Mouse (Mus musculus) midbrain, embryonic 11.5 days (tissue): ENCODE data around the gene Sema5b. TPM values are rescaled to one million over a fixed set of nuclear protein-coding genes. Genes with fewer than 3 reads are reported as not detected.

Source experiments
- ATAC-seq: fragments of 200-750 bp; cut with Nextera tagmentation; 2 replicates; pipeline ENCODE4 v1.8.0; 2017; ENCODE audit warnings: moderate TSS enrichment, moderate library complexity; ENCODE audit not compliant: low FRiP score
- DNase-seq: peaks from one replicate; pipeline ENCODE4 v3.0.0; 2015; ENCODE audit warnings: low spot score; ENCODE audit errors: missing footprints
- H3K27ac ChIP-seq: fragments of 300-500 bp; sonication (generic); 2 replicates; pipeline ENCODE4 v1.5.1; 2014; ENCODE audit warnings: low read depth, low read length
- H3K27me3 ChIP-seq: fragments of 300-500 bp; sonication (generic); 2 replicates; pipeline ENCODE4 v1.6.1; 2014; ENCODE audit warnings: mild to moderate bottlenecking, low read length, moderate library complexity, mixed read lengths; ENCODE audit not compliant: control insufficient read depth, insufficient read depth
- H3K36me3 ChIP-seq: fragments of 300-500 bp; sonication (generic); 2 replicates; pipeline ENCODE4 v1.6.1; 2014; ENCODE audit warnings: mild to moderate bottlenecking, low read length, moderate library complexity, mixed read lengths; ENCODE audit not compliant: control insufficient read depth, insufficient read depth
- H3K4me1 ChIP-seq: fragments of 300-500 bp; sonication (generic); 2 replicates; pipeline ENCODE4 v1.6.1; 2014; ENCODE audit warnings: low read length; ENCODE audit not compliant: control insufficient read depth, insufficient read depth
- H3K4me2 ChIP-seq: fragments of 300-500 bp; sonication (generic); 2 replicates; pipeline ENCODE4 v1.6.1; 2014; ENCODE audit warnings: mild to moderate bottlenecking, moderate library complexity
- H3K4me3 ChIP-seq: fragments of 300-500 bp; sonication (generic); 2 replicates; pipeline ENCODE4 v1.5.1; 2014; ENCODE audit warnings: low read depth, low read length
- H3K9ac ChIP-seq: fragments of 300-500 bp; sonication (generic); 2 replicates; pipeline ENCODE4 v1.6.1; 2014; ENCODE audit warnings: low read length
- H3K9me3 ChIP-seq: fragments of 300-500 bp; sonication (generic); 2 replicates; pipeline ENCODE4 v1.6.1; 2016; ENCODE audit warnings: low read length; ENCODE audit not compliant: control insufficient read depth
- WGBS: fragments of 180-500 bp; shearing (Covaris S2); extraction: QIAGEN DNeasy Blood & Tissue Kit; methylation state at CpG from one replicate; pipeline ENCODE4 v1.1.7; 2014; 5-methylcytosine and 5-hydroxymethylcytosine counted together
- polyA plus RNA-seq: library from polyadenylated mRNA; unstranded; fragments of >200 nt; fragmentation: Nextera tagmentation; extraction: Ambion mirVana; gene quantifications from 2 replicates; pipeline ENCODE4 v1.2.1, GENCODE M21; 2014

Sema5b gene
- polyA plus RNA-seq, 1 experiment from 2014 or later, result 31.1 TPM

DNA sequence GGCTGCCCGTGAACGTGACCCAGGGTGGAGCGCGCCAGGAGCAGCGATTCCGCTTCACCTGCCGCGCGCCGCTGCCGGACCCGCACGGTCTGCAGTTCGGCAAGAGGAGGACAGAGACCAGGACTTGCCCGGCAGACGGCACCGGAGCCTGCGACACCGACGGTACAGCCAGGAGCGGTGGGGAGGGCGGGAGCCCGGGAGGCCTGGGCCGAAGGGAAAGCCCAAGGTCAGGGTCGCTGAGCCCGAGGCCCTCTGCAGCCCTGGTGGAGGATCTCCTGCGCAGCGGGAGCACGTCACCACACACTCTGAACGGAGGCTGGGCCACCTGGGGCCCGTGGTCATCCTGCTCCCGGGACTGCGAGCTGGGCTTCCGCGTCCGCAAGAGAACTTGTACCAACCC lies 119.3 kb downstream of the Sema5b start:
- no peak overlapping the region for H3K4me3 ChIP-seq
- H3K4me1 ChIP-seq, result no peaks in the 10 kb centered on the region
- peaks cover 6% of the 10 kb centered on the region for H3K27me3 ChIP-seq
- H3K9ac ChIP-seq, result no peak overlapping the region
- no peak for ATAC-seq
- no peaks in the 10 kb centered on the region for H3K9me3 ChIP-seq
- peaks cover 48% of the 10 kb centered on the region for H3K36me3 ChIP-seq
- no peak overlapping the region for H3K4me2 ChIP-seq
- peak; percentile 88 for DNase-seq
- 30% methylated on average over 36 of the region's 36 CpGs for WGBS
- no peak overlapping the region for H3K27ac ChIP-seq

DNA sequence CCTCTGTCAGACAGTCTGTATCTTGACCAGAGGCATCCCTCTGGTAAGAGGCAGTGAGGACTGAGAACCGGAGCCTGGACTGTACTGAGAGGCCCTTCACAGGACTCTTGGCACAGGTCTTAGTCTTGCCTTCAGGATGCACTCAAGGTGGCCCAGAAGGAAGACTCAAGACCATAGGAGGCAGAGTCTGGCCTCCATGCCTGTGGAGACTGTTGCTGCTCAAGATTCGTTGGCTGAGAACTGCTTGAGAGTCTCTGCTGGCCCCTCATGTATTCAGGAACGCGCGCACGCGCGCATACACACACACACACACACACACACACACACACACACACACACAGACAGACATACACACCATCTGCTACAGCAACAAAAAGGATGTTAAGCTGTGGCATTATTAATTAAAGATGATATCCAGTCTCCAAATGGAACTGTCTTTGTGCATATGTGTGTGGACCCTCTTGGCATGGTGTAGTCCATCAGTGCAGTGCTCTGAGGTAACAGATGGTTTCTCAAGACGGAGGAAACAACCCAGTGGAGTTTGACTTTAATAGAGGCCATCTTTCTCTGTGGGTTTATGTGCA lies 123.0 kb downstream of the Sema5b start:
- Histone ChIP-seq H3K27ac (no peak overlapping the region), H3K9me3 (no peaks in the 10 kb centered on the region), H3K4me1 (no peaks in the 10 kb centered on the region), H3K4me3 (no peak overlapping the region), H3K9ac (no peak overlapping the region), H3K27me3 (peaks cover 6% of the 10 kb centered on the region; the same call in 1 of the 2 replicates), H3K4me2 (no peak overlapping the region), H3K36me3 (peaks cover 39% of the 10 kb centered on the region)
- 95% methylated on average over 9 of the region's 9 CpGs for WGBS
- peak; percentile 61 for DNase-seq
- ATAC-seq, result no peak

DNA sequence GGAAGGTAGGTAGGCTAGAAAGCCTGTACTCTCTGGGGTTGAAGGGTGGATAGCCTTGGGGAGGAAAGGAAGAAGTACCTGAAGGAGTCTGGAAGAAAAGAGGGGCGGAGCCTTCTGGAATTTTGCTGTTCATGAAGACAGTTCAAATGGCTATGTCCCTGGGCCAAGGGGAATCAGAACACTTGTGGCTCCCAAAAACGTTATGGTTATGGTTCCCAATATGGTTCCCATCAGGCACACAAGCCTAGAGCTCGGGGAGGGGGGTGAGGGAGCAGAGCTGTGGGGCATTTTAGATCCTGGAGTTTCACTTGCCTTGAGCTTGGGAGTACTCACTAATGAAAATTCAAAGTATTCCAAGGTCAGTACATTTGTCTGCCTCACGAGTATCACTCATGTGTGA lies 123.9 kb downstream of the Sema5b start:
- no peak overlapping the region for H3K27ac ChIP-seq
- DNase-seq, result peak; percentile 72
- H3K9ac ChIP-seq, result no peak overlapping the region
- H3K4me1 ChIP-seq, result no peaks in the 10 kb centered on the region
- H3K4me2 ChIP-seq, result no peak overlapping the region
- peaks cover 36% of the 10 kb centered on the region for H3K36me3 ChIP-seq
- H3K4me3 ChIP-seq, result no peak overlapping the region
- ATAC-seq, result no peak
- H3K9me3 ChIP-seq, result no peaks in the 10 kb centered on the region
- WGBS, result 83% methylated on average over 4 of the region's 4 CpGs
- H3K27me3 ChIP-seq, result peaks cover 3% of the 10 kb centered on the region; the same call in 1 of the 2 replicates

DNA sequence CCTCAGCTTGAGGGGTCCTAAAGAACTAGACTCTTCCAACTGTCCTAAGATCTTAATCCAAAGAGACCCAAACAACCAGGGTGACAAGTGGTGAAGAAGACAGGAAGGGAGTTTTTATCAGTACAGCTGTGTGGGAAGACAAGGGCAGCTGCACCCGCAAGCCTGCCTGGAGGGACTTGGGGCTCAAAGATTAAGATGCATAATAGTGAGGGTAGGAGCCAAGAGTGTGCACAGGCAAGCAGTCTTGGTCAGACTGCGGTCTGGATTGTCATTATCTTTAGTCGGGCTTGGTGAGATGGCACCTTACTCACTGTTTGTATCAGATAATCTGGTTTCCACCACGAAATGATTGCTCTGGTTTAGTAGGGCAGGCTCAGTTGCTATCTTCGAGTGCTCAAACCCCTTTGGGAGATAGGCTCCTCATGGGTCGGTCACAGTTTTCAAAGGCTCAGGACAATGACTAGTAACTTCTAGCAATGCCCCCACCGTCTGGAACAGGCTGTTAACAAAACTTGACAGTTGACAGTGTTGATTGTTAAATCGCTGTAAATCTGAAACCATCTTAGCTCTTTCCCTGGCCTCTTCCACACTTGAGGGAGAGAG lies 136.7 kb downstream of the Sema5b start:
- WGBS, result 68% methylated on average over 8 of the region's 8 CpGs
- H3K4me3 ChIP-seq, result no peak overlapping the region
- no peaks in the 10 kb centered on the region for H3K9me3 ChIP-seq
- H3K4me1 ChIP-seq, result peaks cover 3% of the 10 kb centered on the region; the same call in 1 of the 2 replicates
- ATAC-seq, result no peak
- H3K4me2 ChIP-seq, result no peak overlapping the region
- no peak overlapping the region for H3K27ac ChIP-seq
- no peak for DNase-seq
- no peak overlapping the region for H3K9ac ChIP-seq
- peaks cover 6% of the 10 kb centered on the region for H3K27me3 ChIP-seq
- H3K36me3 ChIP-seq, result no peaks in the 10 kb centered on the region

DNA sequence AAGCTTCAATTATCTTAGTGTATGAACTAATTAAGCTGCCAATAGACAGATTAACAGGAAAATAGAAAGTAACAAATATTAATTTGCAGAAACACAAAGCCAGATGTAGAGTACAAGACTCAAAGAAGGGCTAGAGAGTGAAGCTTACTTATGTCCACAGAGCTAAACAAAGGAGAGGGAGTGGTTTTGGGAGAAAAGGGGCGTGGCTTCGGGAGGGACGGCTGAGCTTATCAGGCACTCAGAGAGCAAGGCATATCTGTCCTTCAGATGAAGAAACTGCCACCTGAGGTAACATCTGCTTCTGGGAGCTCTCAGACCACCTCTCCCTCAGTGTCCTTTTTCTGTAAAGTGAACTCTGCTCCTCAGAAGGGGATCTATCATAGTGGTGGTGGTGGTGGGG lies 137.5 kb downstream of the Sema5b start:
- Histone ChIP-seq H3K4me2 (no peak overlapping the region), H3K4me1 (peaks cover 3% of the 10 kb centered on the region; the same call in 1 of the 2 replicates), H3K27me3 (peaks cover 9% of the 10 kb centered on the region), H3K4me3 (no peak overlapping the region), H3K27ac (no peak overlapping the region), H3K9me3 (no peaks in the 10 kb centered on the region), H3K9ac (no peak overlapping the region), H3K36me3 (no peaks in the 10 kb centered on the region)
- 43% methylated on average over 3 of the region's 3 CpGs for whole genome bisulfite sequencing
- ATAC-seq, result no peak
- no peak for DNase-seq

DNA sequence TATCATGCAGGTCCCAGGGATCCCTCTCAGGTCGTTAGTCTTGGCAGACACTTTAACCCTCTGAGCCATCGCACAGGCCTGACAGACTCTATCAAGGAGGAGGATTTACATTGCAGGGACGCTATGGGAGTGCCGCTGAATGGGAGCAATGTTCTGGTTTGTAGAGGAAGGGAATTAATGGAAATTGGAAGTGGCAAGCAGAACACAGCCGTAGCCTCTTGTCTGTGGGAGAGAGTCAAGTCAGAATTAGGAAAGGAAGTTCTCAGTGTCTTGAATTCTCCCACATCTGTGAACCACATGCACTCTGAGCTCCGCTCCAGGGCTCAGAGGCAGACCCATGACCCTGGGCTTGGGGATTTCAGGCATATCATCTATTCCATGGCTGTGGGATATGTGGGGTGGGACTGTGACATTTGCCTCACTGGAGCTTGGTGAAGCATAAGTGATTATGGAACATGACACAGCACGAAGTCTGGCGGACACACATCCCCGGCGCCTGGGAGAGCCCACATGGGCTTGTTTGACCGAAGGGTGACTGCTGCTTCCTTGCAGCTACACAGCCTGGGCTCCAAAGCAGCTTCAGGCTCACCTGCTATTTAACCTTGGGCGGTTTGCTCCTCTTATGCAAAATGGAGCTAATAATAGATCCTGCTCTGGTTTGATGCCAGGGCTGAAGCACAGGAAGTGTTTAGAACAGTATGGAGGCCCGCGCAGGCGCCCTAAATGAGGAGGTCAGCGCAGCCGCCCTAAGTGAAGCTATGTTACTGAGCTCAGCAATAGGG lies 140.6 kb downstream of the Sema5b start:
- H3K4me1 ChIP-seq, result peaks cover 3% of the 10 kb centered on the region; the same call in 1 of the 2 replicates
- peak; percentile 91 for DNase-seq

DNA sequence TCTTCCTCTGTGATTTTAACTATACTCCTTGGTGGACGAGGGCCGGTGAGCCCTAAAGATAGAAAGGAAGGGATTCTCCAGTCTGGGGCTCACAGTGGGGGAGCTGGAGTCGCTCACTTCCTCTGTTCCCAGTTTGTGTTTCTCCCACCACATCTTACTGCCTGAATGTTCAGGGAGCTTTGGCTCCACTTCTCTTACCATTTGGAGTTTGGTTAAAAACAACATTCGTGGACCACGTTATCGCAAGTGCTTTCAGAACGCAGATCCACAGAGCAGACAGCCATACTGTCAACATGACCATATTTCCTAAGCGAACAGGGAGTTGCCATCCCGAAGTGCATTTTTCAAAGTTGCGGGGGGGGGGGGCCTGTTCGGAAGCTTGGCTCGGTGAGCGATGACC lies 144.1 kb downstream of the Sema5b start:
- DNase-seq, result no peak
- H3K4me3 ChIP-seq, result no peak overlapping the region
- peaks cover 7% of the 10 kb centered on the region for H3K27me3 ChIP-seq
- H3K27ac ChIP-seq, result no peak overlapping the region
- no peak for ATAC-seq
- H3K36me3 ChIP-seq, result no peaks in the 10 kb centered on the region
- no peak overlapping the region for H3K9ac ChIP-seq
- 84% methylated on average over 13 of the region's 13 CpGs for whole genome bisulfite sequencing
- peaks cover 3% of the 10 kb centered on the region; the same call in 1 of the 2 replicates for H3K4me1 ChIP-seq
- no peak overlapping the region for H3K4me2 ChIP-seq
- H3K9me3 ChIP-seq, result no peaks in the 10 kb centered on the region

More for the DNA sequence above, 140.6 kb downstream of the Sema5b start:
- H3K36me3 ChIP-seq, result no peaks in the 10 kb centered on the region
- H3K4me2 ChIP-seq, result no peak overlapping the region
- H3K27ac ChIP-seq, result no peak overlapping the region
- H3K9ac ChIP-seq, result no peak overlapping the region
- H3K27me3 ChIP-seq, result peaks cover 11% of the 10 kb centered on the region
- WGBS, result 55% methylated on average over 17 of the region's 17 CpGs
- H3K4me3 ChIP-seq, result no peak overlapping the region
- peak; percentile 82 for ATAC-seq
- H3K9me3 ChIP-seq, result no peaks in the 10 kb centered on the region

DNA sequence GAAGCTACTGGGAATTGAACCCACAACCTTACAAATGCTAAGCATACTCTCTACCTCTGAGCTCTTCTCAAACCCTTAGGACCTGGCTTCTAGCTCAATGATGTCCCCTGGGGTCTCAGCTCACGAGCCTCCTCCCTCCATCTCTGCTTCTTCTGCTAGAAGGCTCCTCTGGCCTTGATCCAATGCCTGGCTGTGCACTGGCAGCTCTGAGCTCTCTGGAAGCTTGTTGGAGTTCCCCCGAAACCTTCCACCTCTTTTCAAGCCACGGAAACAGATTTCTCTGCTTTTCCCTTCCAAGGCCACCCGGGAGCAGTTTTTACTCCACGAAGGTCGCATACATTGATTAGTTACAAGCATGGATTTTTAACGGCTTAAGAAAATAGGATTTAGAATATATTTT lies 145.5 kb downstream of the Sema5b start:
- H3K36me3 ChIP-seq, result no peaks in the 10 kb centered on the region
- DNase-seq, result no peak
- WGBS, result 75% methylated on average over 7 of the region's 7 CpGs

DNA sequence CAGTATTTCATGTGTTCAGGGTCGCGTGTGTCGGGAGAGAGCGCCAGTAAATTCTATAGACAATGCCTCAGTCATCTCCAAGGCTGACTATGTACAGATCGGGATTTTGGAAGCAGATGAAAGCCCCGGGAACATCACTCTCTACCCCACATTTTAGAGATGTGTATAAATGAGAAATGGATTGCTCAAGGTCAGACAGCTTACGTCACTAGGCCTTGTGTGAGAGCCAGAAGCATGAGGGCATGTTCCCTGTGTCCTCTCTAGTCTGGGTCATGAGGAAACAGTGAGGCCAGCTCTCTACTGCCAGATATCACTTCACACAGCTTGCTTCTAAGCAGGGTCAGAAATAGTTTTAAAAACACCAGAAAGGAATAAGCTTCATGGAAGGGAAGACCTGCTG lies 150.7 kb downstream of the Sema5b start:
- no peaks in the 10 kb centered on the region for H3K4me1 ChIP-seq
- WGBS, result 93% methylated on average over 7 of the region's 7 CpGs
- no peak overlapping the region for H3K4me2 ChIP-seq
- no peak for DNase-seq
- no peak overlapping the region for H3K9ac ChIP-seq
- no peak overlapping the region for H3K27ac ChIP-seq
- no peak overlapping the region for H3K4me3 ChIP-seq
- H3K9me3 ChIP-seq, result no peaks in the 10 kb centered on the region
- H3K27me3 ChIP-seq, result no peaks in the 10 kb centered on the region
- H3K36me3 ChIP-seq, result no peaks in the 10 kb centered on the region
- no peak for ATAC-seq

More for the DNA sequence above, 145.5 kb downstream of the Sema5b start:
- ATAC-seq, result no peak
- Histone ChIP-seq H3K9me3 (no peaks in the 10 kb centered on the region), H3K4me2 (no peak overlapping the region), H3K4me1 (peaks cover 3% of the 10 kb centered on the region; the same call in 1 of the 2 replicates), H3K27me3 (peaks cover 5% of the 10 kb centered on the region; the same call in 1 of the 2 replicates), H3K9ac (no peak overlapping the region), H3K4me3 (no peak overlapping the region), H3K27ac (no peak overlapping the region)
